Mouse (Mus musculus) neural tube, embryonic 11.5 days (tissue): ENCODE results near the gene C1s2. TPM values are rescaled to one million over a fixed set of nuclear protein-coding genes. Genes with fewer than 3 reads are reported as not detected.
"Not testable (repeated sequence)": the region's sequence is repeated elsewhere in the genome, so short reads cannot be mapped to it uniquely, and the experiment has no call there.

Experiments used
- ATAC-seq: fragments of 200-750 bp; cut with Nextera tagmentation; 2 replicates; pipeline ENCODE4 v1.8.0; 2017; ENCODE audit warnings: moderate number of reproducible peaks, mild to moderate bottlenecking, moderate TSS enrichment, moderate library complexity; ENCODE audit not compliant: insufficient read depth, low FRiP score, low TSS enrichment
- DNase-seq: peaks from one replicate; pipeline ENCODE4 v3.0.0-alpha.2; 2015; ENCODE audit warnings: low spot score
- H3K27ac ChIP-seq: fragments of 300-500 bp; sonication (generic); 2 replicates; pipeline ENCODE4 v1.5.1; 2014; ENCODE audit warnings: low read depth, mild to moderate bottlenecking, low read length
- H3K27me3 ChIP-seq: fragments of 300-500 bp; sonication (generic); 2 replicates; pipeline ENCODE4 v1.6.1; 2014; ENCODE audit warnings: mild to moderate bottlenecking, low read length, mixed read lengths; ENCODE audit not compliant: control insufficient read depth, insufficient read depth
- H3K36me3 ChIP-seq: fragments of 300-500 bp; sonication (generic); 2 replicates; pipeline ENCODE4 v1.6.1; 2014; ENCODE audit warnings: mild to moderate bottlenecking, low read length, moderate library complexity, mixed read lengths; ENCODE audit not compliant: control insufficient read depth, insufficient read depth
- H3K4me1 ChIP-seq: fragments of 300-500 bp; sonication (generic); 2 replicates; pipeline ENCODE4 v1.6.1; 2014; ENCODE audit warnings: low read length, mixed read lengths; ENCODE audit not compliant: control insufficient read depth, insufficient read depth
- H3K4me2 ChIP-seq: fragments of 300-500 bp; sonication (generic); 2 replicates; pipeline ENCODE4 v1.6.1; 2014; ENCODE audit warnings: low read depth, mild to moderate bottlenecking, moderate library complexity
- H3K4me3 ChIP-seq: fragments of 300-500 bp; sonication (generic); 2 replicates; pipeline ENCODE4 v1.5.1; 2014; ENCODE audit warnings: low read depth, low read length
- H3K9ac ChIP-seq: fragments of 300-500 bp; sonication (generic); 2 replicates; pipeline ENCODE4 v1.6.1; 2014; ENCODE audit warnings: mild to moderate bottlenecking, low read length
- H3K9me3 ChIP-seq: fragments of 300-500 bp; sonication (generic); 2 replicates; pipeline ENCODE4 v1.6.1; 2016; ENCODE audit warnings: low read length; ENCODE audit not compliant: control insufficient read depth
- WGBS: fragments of 180-500 bp; shearing (Covaris S2); extraction: QIAGEN DNeasy Blood & Tissue Kit; methylation state at CpG from one replicate; pipeline ENCODE4 v1.1.7; 2014; 5-methylcytosine and 5-hydroxymethylcytosine counted together
- polyA plus RNA-seq: library from polyadenylated mRNA; unstranded; fragments of >200 nt; fragmentation: Nextera tagmentation; extraction: Ambion mirVana; gene quantifications from 2 replicates; pipeline ENCODE4 v1.2.1, GENCODE M21; 2014

Gene C1s2
- polyA plus RNA-seq, 1 experiment from 2014 or later: not detected

GRCm38 (mm10) chr6:124575155-124575678 lies 60.7 kb downstream of the C1s2 start:
- not testable (repeated sequence) for H3K4me3 ChIP-seq, H3K27me3 ChIP-seq, H3K9me3 ChIP-seq, DNase-seq, H3K27ac ChIP-seq, H3K4me2 ChIP-seq, H3K9ac ChIP-seq, ATAC-seq, H3K4me1 ChIP-seq, H3K36me3 ChIP-seq
- WGBS: 91% methylated on average over 3 of the region's 3 CpGs

Other genes with a start within 250 kb of the C1s2 start
- 45.9 and 54.4 TPM in 2 replicates for gene Pex5, start 221.0 kb downstream of the C1s2 start, polyA plus RNA-seq
- gene Clstn3, start 171.3 kb downstream of the C1s2 start, polyA plus RNA-seq: 17.2 TPM in 2 replicates
- 0.12 and 0.17 TPM in 2 replicates for gene C1rl, start 143.0 kb downstream of the C1s2 start, polyA plus RNA-seq
- 0.12 TPM in 1 of 2 replicates, not detected in the other for gene C1ra, start 123.7 kb downstream of the C1s2 start, polyA plus RNA-seq
- 0.28 and 0.73 TPM in 2 replicates for gene C1s1, start 93.7 kb downstream of the C1s2 start, polyA plus RNA-seq
- gene C1rb, start 65.8 kb downstream of the C1s2 start, polyA plus RNA-seq: not detected in 2 replicates
- 37.3 and 42.2 TPM in 2 replicates for gene Lpcat3, start 26.9 kb upstream of the C1s2 start, polyA plus RNA-seq
- gene Emg1, start 76.1 kb upstream of the C1s2 start, polyA plus RNA-seq: 202 and 204 TPM in 2 replicates
- gene Phb2, start 76.3 kb upstream of the C1s2 start, polyA plus RNA-seq: 362 and 370 TPM in 2 replicates
- gene Ptpn6, start 102.6 kb upstream of the C1s2 start, polyA plus RNA-seq: 6.9 and 8.0 TPM in 2 replicates
- 456 and 504 TPM in 2 replicates for gene Grcc10, start 105.3 kb upstream of the C1s2 start, polyA plus RNA-seq
- gene Gm45234, start 119.9 kb upstream of the C1s2 start, polyA plus RNA-seq: not detected in 2 replicates
- 11.8 and 12.1 TPM in 2 replicates for gene Atn1, start 120.4 kb upstream of the C1s2 start, polyA plus RNA-seq
- 8.5 and 9.8 TPM in 2 replicates for gene Eno2, start 133.6 kb upstream of the C1s2 start, polyA plus RNA-seq
- 0.27 and 1.4 TPM in 2 replicates for gene Lrrc23, start 143.6 kb upstream of the C1s2 start, polyA plus RNA-seq
- gene Spsb2, start 172.6 kb upstream of the C1s2 start, polyA plus RNA-seq: 6.3 and 6.9 TPM in 2 replicates
- gene Tpi1, start 178.2 kb upstream of the C1s2 start, polyA plus RNA-seq: 622 and 634 TPM in 2 replicates
- 162 and 174 TPM in 2 replicates for gene Usp5, start 193.4 kb upstream of the C1s2 start, polyA plus RNA-seq
- 190 and 195 TPM in 2 replicates for gene Cdca3, start 193.5 kb upstream of the C1s2 start, polyA plus RNA-seq
- gene Gnb3, start 204.2 kb upstream of the C1s2 start, polyA plus RNA-seq: 0.22 and 0.29 TPM in 2 replicates
- 14.6 and 16.9 TPM in 2 replicates for gene P3h3, start 221.7 kb upstream of the C1s2 start, polyA plus RNA-seq
- 2.3 TPM in 2 replicates for gene Gpr162, start 227.9 kb upstream of the C1s2 start, polyA plus RNA-seq